Mouse (Mus musculus) stomach, adult 2 months (tissue): ENCODE data around the gene Slc51b. TPM values are rescaled to one million over a fixed set of nuclear protein-coding genes. Genes with fewer than 3 reads are reported as not detected.

Source experiments
- polyA plus RNA-seq: library from polyadenylated mRNA; depleted of rRNA; stranded (reverse); fragments of >200 nt; gene quantifications from 2 replicates; pipeline ENCODE4 v1.2.3, GENCODE M21; 2012; rRNA removed

Slc51b gene
- polyA plus RNA-seq = not detected in 2 replicates

DNA sequence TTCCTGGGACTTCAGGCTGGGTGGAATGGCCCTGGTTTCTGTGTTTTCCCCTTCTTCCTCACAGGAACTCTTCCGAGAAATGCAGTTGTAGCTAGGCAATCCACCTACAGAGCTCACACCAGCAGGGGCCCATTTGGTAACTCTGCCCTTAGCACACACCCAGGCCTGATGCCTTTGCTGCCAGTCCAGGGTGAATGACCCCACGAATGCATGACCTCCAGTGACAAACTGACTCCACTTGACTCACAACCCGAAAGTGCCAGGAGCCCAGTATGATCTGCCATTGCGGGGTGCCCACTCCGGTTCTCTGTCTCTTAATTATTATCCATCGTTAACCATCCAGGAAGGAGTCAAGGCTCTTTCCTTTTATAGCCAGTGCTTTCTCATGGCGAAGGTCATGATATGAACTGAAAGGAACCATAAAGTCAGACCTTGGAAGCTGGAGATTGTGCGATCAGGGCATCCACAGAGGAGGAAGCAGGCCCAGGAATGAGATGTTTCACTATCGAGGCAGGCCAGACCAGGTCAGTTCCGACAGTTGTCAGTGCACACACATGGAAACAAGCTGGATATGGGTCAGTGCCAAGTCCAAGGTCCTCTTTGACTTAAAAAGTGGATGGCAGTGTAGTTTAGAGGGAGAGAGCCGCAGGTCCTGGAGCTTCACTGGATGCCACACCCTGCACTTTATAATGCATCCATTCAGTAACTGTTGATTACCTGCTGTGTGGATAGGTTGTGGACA lies at the start of gene Slc51b:
TSS of gene Slc51b (minus strand) at position 196 of the 742 bp plus-strand sequence.

GRCm38 (mm10) chr9:65460732-65461442 lies 38.1 kb upstream of the Slc51b start, which contains the start of gene Spg21:
TSS of gene Spg21 (plus strand) at chr9:65460947.

DNA sequence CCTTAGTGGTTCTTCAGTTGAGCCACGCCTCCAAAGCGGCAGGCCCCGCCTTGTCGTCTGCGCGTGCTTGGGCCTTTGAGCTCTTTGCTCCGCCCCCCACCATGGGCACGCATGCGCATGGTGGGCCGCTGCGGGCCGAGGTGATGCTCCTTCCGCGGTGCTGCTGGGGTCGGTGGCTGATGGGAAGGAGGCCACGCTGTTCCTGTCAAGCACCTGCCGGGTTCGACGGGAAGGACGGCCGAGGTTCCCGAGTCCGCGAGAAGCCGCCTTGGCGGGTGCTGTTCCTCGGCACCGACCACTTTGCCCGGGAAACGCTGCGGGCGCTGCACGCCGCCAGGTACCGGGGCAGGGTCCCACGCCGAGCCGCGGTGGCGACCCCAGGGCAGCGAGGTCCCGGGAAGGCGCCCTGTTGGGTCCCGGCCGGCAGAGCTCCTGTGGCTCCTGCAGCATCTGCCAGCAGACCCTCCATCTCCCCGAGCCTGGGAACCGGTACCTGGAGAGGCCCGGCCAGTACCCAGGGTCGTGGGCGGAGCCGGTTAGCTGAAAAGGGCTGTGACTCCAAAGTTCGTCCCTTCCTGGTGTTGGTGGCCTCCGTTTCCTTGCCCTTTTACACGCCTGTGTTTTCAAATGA lies 13.0 kb upstream of the Slc51b start, which contains the start of gene Mtfmt:
TSS of gene Mtfmt (plus strand) at position 112 of the 631 bp plus-strand sequence.

DNA sequence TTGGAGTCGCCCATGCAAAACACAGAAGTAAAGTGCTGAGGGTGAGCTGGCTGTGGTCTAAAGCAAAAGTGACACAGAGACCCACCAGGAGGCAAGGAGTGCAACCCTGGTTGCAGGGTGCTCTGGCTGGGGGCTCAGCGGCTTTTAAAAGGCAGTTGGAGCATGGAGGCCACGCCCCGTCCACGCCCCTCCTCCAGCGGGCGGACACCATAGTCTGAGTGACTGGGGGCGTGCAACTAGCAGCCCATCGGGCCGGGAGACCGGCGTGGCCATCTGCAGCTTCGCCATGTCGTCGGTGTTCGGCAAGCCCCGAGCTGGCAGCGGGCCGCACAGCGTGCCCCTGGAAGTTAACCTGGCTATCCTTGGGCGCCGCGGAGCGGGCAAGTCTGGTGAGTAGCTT lies 24.5 kb downstream of the Slc51b start, which contains the start of gene Rasl12:
TSS of gene Rasl12 (plus strand) at position 228 of the 400 bp plus-strand sequence.

DNA sequence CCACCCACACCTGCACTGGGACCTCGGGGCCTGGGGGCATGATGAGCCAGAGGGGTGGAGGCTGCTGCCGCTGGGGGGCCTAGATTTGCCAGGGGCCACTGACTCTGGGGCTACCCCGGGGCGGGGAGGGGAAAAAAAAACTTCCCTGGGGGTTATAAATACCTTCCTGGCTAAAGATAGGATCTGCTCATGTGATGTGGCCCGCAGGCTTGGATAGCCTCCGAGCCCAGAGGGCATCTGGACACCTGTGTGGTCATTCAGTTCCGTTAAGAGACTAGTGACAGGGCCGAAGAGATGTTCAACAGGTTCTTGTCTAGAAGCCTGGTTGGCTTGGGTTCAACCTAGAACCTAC lies 31.2 kb downstream of the Slc51b start, which contains the start of gene Kbtbd13:
TSS of gene Kbtbd13 (minus strand) at position 40 of the 352 bp plus-strand sequence.

Other genes starting within 250 kb of the Slc51b start
- 5.7 and 11.1 TPM in 2 replicates for gene Parp16, start 227.6 kb downstream of the Slc51b start, polyA plus RNA-seq
- gene Cilp, start 157.8 kb downstream of the Slc51b start, polyA plus RNA-seq = 4.9 and 6.3 TPM in 2 replicates
- gene Clpx, start 128.7 kb downstream of the Slc51b start, polyA plus RNA-seq = 5.0 and 5.6 TPM in 2 replicates
- 5.3 and 10.1 TPM in 2 replicates for gene Pdcd7, start 76.9 kb downstream of the Slc51b start, polyA plus RNA-seq
- 0.10 and 0.16 TPM in 2 replicates for gene Ubap1l, start 61.9 kb downstream of the Slc51b start, polyA plus RNA-seq
- gene Kbtbd13, start 31.3 kb downstream of the Slc51b start, polyA plus RNA-seq = 0.22 and 0.25 TPM in 2 replicates
- gene Rasl12, start 24.4 kb downstream of the Slc51b start, polyA plus RNA-seq = 7.5 and 8.4 TPM in 2 replicates
- 1.9 and 2.9 TPM in 2 replicates for gene Mtfmt, start 12.8 kb upstream of the Slc51b start, polyA plus RNA-seq
- 3.8 and 5.6 TPM in 2 replicates for gene Spg21, start 38.0 kb upstream of the Slc51b start, polyA plus RNA-seq
- 0.05 and 0.16 TPM in 2 replicates for gene Ankdd1a, start 97.2 kb upstream of the Slc51b start, polyA plus RNA-seq
- 8.1 and 9.6 TPM in 2 replicates for gene Plekho2, start 157.1 kb upstream of the Slc51b start, polyA plus RNA-seq
- 1.0 TPM in 2 replicates for gene Pif1, start 164.2 kb upstream of the Slc51b start, polyA plus RNA-seq
- gene Rbpms2, start 206.7 kb upstream of the Slc51b start, polyA plus RNA-seq = 38.2 and 60.8 TPM in 2 replicates
- 37.9 and 72.6 TPM in 2 replicates for gene Oaz2, start 245.0 kb upstream of the Slc51b start, polyA plus RNA-seq